Mouse (Mus musculus): ENCODE measurements at regions not wholly inside any gene's neighbourhood (a gene's known extent, or its start where the extent isn't known, plus 50 kb on each side); places are given as distances from the start of the nearest gene placed in this dataset.

DNA sequence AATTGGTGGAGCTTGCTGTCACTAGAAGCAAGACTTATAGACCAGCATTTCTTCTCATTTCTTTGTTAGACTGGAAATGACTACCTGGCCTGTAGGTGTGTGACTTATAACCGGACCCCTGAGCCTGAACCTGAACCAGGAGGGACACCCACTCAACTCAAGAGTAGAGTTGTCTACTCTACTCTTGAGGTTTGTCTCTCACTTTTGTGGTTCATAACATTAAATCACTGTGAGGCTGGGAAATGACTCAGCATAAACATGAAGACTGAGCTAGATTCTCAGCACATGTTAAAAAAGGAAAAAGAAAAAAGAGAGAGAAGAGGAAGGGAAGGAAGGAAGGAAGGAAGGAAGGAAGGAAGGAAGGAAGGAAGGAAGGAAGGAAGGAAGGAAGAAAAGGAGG lies 92.8 kb upstream of the Far2 start:
- Histone ChIP-seq H3K4me3 (ENCODE audit: insufficient read depth in 1 of 2, low read depth in 2 of 2, low read length in 2 of 2) (no peak overlapping the region), H3K4me1 (replicated peaks; ENCODE audit: control insufficient read depth in 2 of 2, insufficient read depth in 2 of 2, low read length in 1 of 2) (peaks cover 0 to 3% of the 10 kb centered on the region in 2 experiments; a peak in 1 of 4 replicates), H3K4me2 (ENCODE audit: low read depth) (no peak overlapping the region), H3K27me3 (ENCODE audit: control insufficient read depth, insufficient read depth, low read length) (no peaks in the 10 kb centered on the region), H3K27ac (no peak overlapping the region), H3K36me3 (replicated peaks; ENCODE audit: control insufficient read depth, insufficient read depth, low read depth) (no peaks in the 10 kb centered on the region), H3K9me3 (ENCODE audit: control insufficient read depth, low read length) (no peaks in the 10 kb centered on the region), H3K9ac (replicated peaks) (no peak overlapping the region)
- DNase-seq (ENCODE audit: low read depth in 3 of 3, low spot score in 3 of 3): no peak
- 75% methylated on average over 1 of the region's 1 CpGs for WGBS (ENCODE audit: insufficient replicate concordance)
- TF ChIP-seq CTCF (IDR thresholded peaks at IDR 0.05; ENCODE audit: low read depth) (no peak), EP300 (IDR thresholded peaks at IDR 0.05; ENCODE audit: low read depth) (no peak)
- no peak for ATAC-seq (ENCODE audit: insufficient read depth)

GRCm38 (mm10) chr6:147954967-147955830 lies 91.9 kb upstream of the Far2 start:
- TF ChIP-seq CTCF (IDR thresholded peaks at IDR 0.05; ENCODE audit: low read depth) (no peak), EP300 (IDR thresholded peaks at IDR 0.05; ENCODE audit: low read depth) (no peak)
- ATAC-seq (ENCODE audit: insufficient read depth) (peak; percentile 50; the same call in 1 of the 2 replicates), DNase-seq (ENCODE audit: low read depth in 3 of 3, low spot score in 3 of 3) (no peak)
- no peak overlapping the region for H3K4me3 ChIP-seq (ENCODE audit: insufficient read depth in 1 of 2, low read depth in 2 of 2, low read length in 2 of 2)
- WGBS (ENCODE audit: insufficient replicate concordance): 50% methylated on average over 7 of the region's 7 CpGs
- H3K27ac ChIP-seq: no peak overlapping the region
- H3K27me3 ChIP-seq (ENCODE audit: control insufficient read depth, insufficient read depth, low read length): no peaks in the 10 kb centered on the region
- no peaks in the 10 kb centered on the region for H3K36me3 ChIP-seq (replicated peaks; ENCODE audit: control insufficient read depth, insufficient read depth, low read depth)
- H3K4me1 ChIP-seq (replicated peaks; ENCODE audit: control insufficient read depth in 2 of 2, insufficient read depth in 2 of 2, low read length in 1 of 2): peaks cover 0 to 3% of the 10 kb centered on the region in 2 experiments; a peak in 1 of 4 replicates
- no peak overlapping the region for H3K9ac ChIP-seq (replicated peaks)
- H3K9me3 ChIP-seq (ENCODE audit: control insufficient read depth, low read length): no peaks in the 10 kb centered on the region
- no peak overlapping the region for H3K4me2 ChIP-seq (ENCODE audit: low read depth)

GRCm38 (mm10) chr6:147964739-147965138 lies 82.3 kb upstream of the Far2 start:
- DNase-seq (ENCODE audit: low read depth in 3 of 3, low spot score in 3 of 3) (no peak), ATAC-seq (ENCODE audit: insufficient read depth) (no peak)
- Histone ChIP-seq H3K4me2 (ENCODE audit: low read depth) (no peak overlapping the region), H3K4me3 (ENCODE audit: insufficient read depth in 1 of 2, low read depth in 2 of 2, low read length in 2 of 2) (no peak overlapping the region), H3K9ac (replicated peaks) (no peak overlapping the region), H3K27ac (no peak overlapping the region), H3K36me3 (replicated peaks; ENCODE audit: control insufficient read depth, insufficient read depth, low read depth) (no peaks in the 10 kb centered on the region), H3K27me3 (ENCODE audit: control insufficient read depth, insufficient read depth, low read length) (no peaks in the 10 kb centered on the region), H3K9me3 (ENCODE audit: control insufficient read depth, low read length) (no peaks in the 10 kb centered on the region), H3K4me1 (replicated peaks; ENCODE audit: control insufficient read depth in 2 of 2, insufficient read depth in 2 of 2, low read length in 1 of 2) (no peaks in the 10 kb centered on the region)
- 60% methylated on average over 4 of the region's 4 CpGs for WGBS (ENCODE audit: insufficient replicate concordance)
- TF ChIP-seq EP300 (IDR thresholded peaks at IDR 0.05; ENCODE audit: low read depth) (no peak), CTCF (IDR thresholded peaks at IDR 0.05; ENCODE audit: low read depth) (no peak)

DNA sequence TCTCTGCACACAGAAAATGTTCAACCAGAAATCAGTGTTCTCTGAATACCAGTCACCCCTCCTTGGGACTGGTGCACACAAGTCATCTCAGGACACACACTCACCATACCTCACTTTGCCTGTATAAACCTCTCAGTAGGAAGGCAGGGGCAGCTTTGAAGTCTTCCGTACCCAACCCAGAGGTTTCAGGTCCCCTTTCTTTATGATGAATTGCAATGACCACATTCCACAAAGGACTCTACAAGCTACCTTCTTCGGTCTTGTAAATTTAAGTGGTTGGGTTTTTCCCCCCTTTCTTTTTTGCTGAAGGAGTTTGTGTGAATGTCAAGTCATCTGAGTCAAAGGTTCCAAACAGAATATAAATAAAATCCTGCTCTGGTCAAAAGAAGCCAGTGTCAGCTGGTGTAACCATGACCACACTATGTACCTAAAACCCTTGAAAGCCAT lies 76.9 kb upstream of the Far2 start:
- Histone ChIP-seq H3K4me2 (ENCODE audit: low read depth) (no peak overlapping the region), H3K27me3 (ENCODE audit: control insufficient read depth, insufficient read depth, low read length) (no peaks in the 10 kb centered on the region), H3K9me3 (ENCODE audit: control insufficient read depth, low read length) (no peaks in the 10 kb centered on the region), H3K27ac (no peak overlapping the region), H3K4me3 (ENCODE audit: insufficient read depth in 1 of 2, low read depth in 2 of 2, low read length in 2 of 2) (no peak overlapping the region), H3K36me3 (replicated peaks; ENCODE audit: control insufficient read depth, insufficient read depth, low read depth) (no peaks in the 10 kb centered on the region), H3K4me1 (replicated peaks; ENCODE audit: control insufficient read depth in 2 of 2, insufficient read depth in 2 of 2, low read length in 1 of 2) (no peaks in the 10 kb centered on the region), H3K9ac (replicated peaks) (no peak overlapping the region)
- DNase-seq (ENCODE audit: low read depth in 3 of 3, low spot score in 3 of 3) (no peak), ATAC-seq (ENCODE audit: insufficient read depth) (no peak)
- WGBS (ENCODE audit: insufficient replicate concordance): 65% methylated on average over 2 of the region's 2 CpGs
- TF ChIP-seq EP300 (IDR thresholded peaks at IDR 0.05; ENCODE audit: low read depth) (no peak), CTCF (IDR thresholded peaks at IDR 0.05; ENCODE audit: low read depth) (no peak)

- 18% methylated on average over 1 of the region's 1 CpGs for WGBS (ENCODE audit: insufficient replicate concordance)
- no peaks in the 10 kb centered on the region for H3K36me3 ChIP-seq (replicated peaks; ENCODE audit: control insufficient read depth, insufficient read depth, low read depth)
- TF ChIP-seq EP300 (IDR thresholded peaks at IDR 0.05; ENCODE audit: low read depth) (no peak), CTCF (IDR thresholded peaks at IDR 0.05; ENCODE audit: low read depth) (no peak)
- H3K9ac ChIP-seq (replicated peaks): no peak overlapping the region
- ATAC-seq (ENCODE audit: insufficient read depth): no peak
- H3K4me1 ChIP-seq (replicated peaks; ENCODE audit: control insufficient read depth in 2 of 2, insufficient read depth in 2 of 2, low read length in 1 of 2): no peaks in the 10 kb centered on the region
- no peaks in the 10 kb centered on the region for H3K9me3 ChIP-seq (ENCODE audit: control insufficient read depth, low read length)
- no peak for DNase-seq (ENCODE audit: low read depth in 3 of 3, low spot score in 3 of 3)
- no peak overlapping the region for H3K4me2 ChIP-seq (ENCODE audit: low read depth)
- no peak overlapping the region for H3K4me3 ChIP-seq (ENCODE audit: insufficient read depth in 1 of 2, low read depth in 2 of 2, low read length in 2 of 2)
- no peaks in the 10 kb centered on the region for H3K27me3 ChIP-seq (ENCODE audit: control insufficient read depth, insufficient read depth, low read length)
- H3K27ac ChIP-seq: no peak overlapping the region
These were observed 74.5 kb upstream of the Far2 start for GRCm38 (mm10) chr6:147972552-147972951.

Measured in liver, embryonic 14.5 days (tissue).